Mouse (Mus musculus): Measurements from ENCODE around the gene Nova2. TPM values are rescaled to one million over a fixed set of nuclear protein-coding genes. Genes with fewer than 3 reads are reported as not detected.

Gene Nova2
- polyA plus RNA-seq, 1 experiment: 0.90 TPM

DNA sequence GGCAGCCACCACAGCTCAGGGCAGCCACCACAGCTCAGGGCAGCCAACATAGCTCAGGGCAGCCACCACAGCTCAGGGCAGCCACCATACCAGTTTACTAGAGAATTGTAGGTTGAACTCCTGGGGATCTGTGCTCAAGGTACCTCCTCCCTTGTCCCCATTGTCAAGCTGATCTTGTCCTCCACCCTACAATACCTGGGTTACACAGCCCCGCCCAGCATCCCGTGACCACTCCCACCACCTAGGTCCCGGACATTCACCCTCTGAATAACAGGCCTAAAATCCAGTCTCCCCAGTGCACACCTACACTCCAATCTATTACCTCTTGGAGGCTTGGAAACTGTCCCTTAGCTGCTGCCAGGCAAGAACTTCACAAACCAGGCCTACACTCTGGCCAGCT, 20.7 kb upstream of the Nova2 start:
- TF ChIP-seq CTCF (IDR thresholded peaks at IDR 0.05; ENCODE audit: extremely low read depth, insufficient read depth, insufficient read length, insufficient replicate concordance) (no peak), POLR2A (IDR thresholded peaks at IDR 0.05; ENCODE audit: low read depth, low read length) (no peak)

DNA sequence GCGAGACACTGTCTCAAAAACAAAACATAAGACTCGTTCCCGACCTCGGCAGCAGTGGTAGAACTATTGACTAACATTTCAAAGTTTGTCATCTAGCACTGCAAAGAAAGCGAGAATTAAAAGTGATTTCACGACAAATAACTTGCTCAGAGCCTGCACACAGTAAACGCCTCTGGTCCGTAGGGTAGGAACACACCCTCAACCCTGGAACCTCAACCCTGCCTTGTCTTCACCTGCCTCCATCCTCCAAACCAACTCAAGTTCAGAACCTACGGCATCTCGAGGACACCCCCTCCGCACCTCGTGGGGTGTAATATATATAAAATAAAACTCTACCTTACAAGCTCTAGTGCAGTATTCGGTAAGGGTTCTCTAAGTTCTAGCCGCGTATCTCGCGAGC, 15.9 kb upstream of the Nova2 start:
- WGBS: 2% methylated on average over 17 of the region's 17 CpGs
- H3K27ac ChIP-seq (ENCODE audit: insufficient read depth, low read length): peak overlapping the region; percentile 36; the same call in 1 of the 2 replicates

More for the DNA sequence above, 20.7 kb upstream of the Nova2 start:
- Histone ChIP-seq H3K27ac (ENCODE audit: insufficient read depth, low read length) (no peak overlapping the region), H3K27me3 (ENCODE audit: control insufficient read depth, insufficient read depth, low read length) (no peaks in the 10 kb centered on the region), H3K4me3 (ENCODE audit: extremely low read depth, insufficient read depth, insufficient read length) (no peak overlapping the region), H3K36me3 (ENCODE audit: control insufficient read depth, insufficient read depth, low read length) (peaks cover 4% of the 10 kb centered on the region; the same call in 1 of the 2 replicates), H3K4me1 (ENCODE audit: control insufficient read depth, insufficient read depth, insufficient read length) (no peaks in the 10 kb centered on the region; the same call in 1 of the 2 replicates)
- WGBS: 81% methylated on average over 3 of the region's 3 CpGs
- DNase-seq (ENCODE audit: low read depth in 1 of 2, low spot score in 2 of 2): no peak

DNA sequence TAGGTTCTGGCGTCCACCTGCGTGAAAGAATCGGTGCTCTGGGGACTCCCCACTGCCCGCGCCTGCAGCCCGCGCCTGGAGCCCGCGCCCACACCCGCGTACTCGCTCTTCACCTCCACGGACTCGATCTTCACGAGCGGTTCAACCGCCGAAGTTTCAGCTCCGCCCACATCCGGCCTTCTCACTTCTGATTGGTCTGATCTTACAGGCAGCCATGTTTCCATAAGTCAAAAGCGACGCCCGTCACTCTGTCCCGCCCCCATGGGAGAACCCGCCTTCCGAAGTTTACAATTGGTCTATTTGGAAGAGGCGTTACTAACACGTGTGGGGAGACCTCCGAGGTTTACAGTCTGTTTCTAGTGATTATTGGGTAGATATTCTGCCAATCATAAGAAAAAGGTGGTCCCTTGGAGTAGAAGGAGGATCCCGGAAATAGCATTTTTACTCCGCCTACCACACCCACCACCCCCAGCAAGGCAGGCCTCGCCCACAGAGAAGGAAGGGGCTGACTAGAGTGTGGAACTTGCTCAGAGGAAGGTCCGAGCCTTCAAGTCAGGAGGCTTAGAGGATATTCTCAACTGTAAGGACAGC, 15.4 kb upstream of the Nova2 start, which contains the start of gene Ccdc61:
Gene Ccdc61, minus strand, starts transcription at position 175 of the 591 bp plus-strand sequence.
- peak; percentile 92 to 99 for DNase-seq (ENCODE audit: low read depth in 1 of 2, low spot score in 2 of 2)
- Histone ChIP-seq H3K27me3 (ENCODE audit: control insufficient read depth, insufficient read depth, low read length) (no peaks in the 10 kb centered on the region), H3K4me1 (ENCODE audit: control insufficient read depth, insufficient read depth, insufficient read length) (no peaks in the 10 kb centered on the region; the same call in 1 of the 2 replicates), H3K27ac (ENCODE audit: insufficient read depth, low read length) (peak within 1 kb of the TSS; percentile 36; the same call in 1 of the 2 replicates), H3K36me3 (ENCODE audit: control insufficient read depth, insufficient read depth, low read length) (no peaks in the 10 kb centered on the region), H3K4me3 (ENCODE audit: extremely low read depth, insufficient read depth, insufficient read length) (peak within 1 kb of the TSS; percentile 81)
- peak; percentile 72 for TF ChIP-seq POLR2A (IDR thresholded peaks at IDR 0.05; ENCODE audit: low read depth, low read length)
- no peak for TF ChIP-seq CTCF (IDR thresholded peaks at IDR 0.05; ENCODE audit: extremely low read depth, insufficient read depth, insufficient read length, insufficient replicate concordance)
- WGBS: under 1% methylated on average over 33 of the region's 33 CpGs

More for the DNA sequence above, 15.9 kb upstream of the Nova2 start:
- no peaks in the 10 kb centered on the region; the same call in 1 of the 2 replicates for H3K4me1 ChIP-seq (ENCODE audit: control insufficient read depth, insufficient read depth, insufficient read length)
- TF ChIP-seq CTCF (IDR thresholded peaks at IDR 0.05; ENCODE audit: extremely low read depth, insufficient read depth, insufficient read length, insufficient replicate concordance): no peak
- no peak for TF ChIP-seq POLR2A (IDR thresholded peaks at IDR 0.05; ENCODE audit: low read depth, low read length)
- H3K27me3 ChIP-seq (ENCODE audit: control insufficient read depth, insufficient read depth, low read length): no peaks in the 10 kb centered on the region
- no peak for DNase-seq (ENCODE audit: low read depth in 1 of 2, low spot score in 2 of 2)
- peak overlapping the region; percentile 81 for H3K4me3 ChIP-seq (ENCODE audit: extremely low read depth, insufficient read depth, insufficient read length)
- H3K36me3 ChIP-seq (ENCODE audit: control insufficient read depth, insufficient read depth, low read length): no peaks in the 10 kb centered on the region

DNA sequence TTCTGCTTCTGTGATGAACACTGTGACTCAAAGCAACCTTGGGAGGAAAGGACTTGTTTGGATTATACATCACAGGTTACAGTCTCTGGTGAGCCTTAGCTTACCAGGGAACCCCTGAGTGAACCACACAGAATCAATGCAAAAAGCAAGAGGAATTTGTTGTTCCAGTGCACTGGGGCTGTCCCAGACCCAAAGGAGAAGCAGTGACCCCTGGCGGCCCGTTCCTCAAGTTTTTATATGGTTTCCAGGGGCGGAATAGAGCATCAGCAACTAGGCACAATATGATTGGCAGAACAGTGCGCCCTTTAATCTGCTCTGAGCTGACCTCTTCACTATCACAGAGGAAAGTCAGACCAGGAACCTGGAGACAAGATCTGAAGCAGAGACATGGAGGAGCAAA, 9.4 kb upstream of the Nova2 start:
- H3K36me3 ChIP-seq (ENCODE audit: control insufficient read depth, insufficient read depth, low read length): no peaks in the 10 kb centered on the region
- H3K4me3 ChIP-seq (ENCODE audit: extremely low read depth, insufficient read depth, insufficient read length): no peak overlapping the region
- H3K4me1 ChIP-seq (ENCODE audit: control insufficient read depth, insufficient read depth, insufficient read length): no peaks in the 10 kb centered on the region
- WGBS: 78% methylated on average over 4 of the region's 4 CpGs
- TF ChIP-seq CTCF (IDR thresholded peaks at IDR 0.05; ENCODE audit: extremely low read depth, insufficient read depth, insufficient read length, insufficient replicate concordance) (no peak), POLR2A (IDR thresholded peaks at IDR 0.05; ENCODE audit: low read depth, low read length) (no peak)
- no peak overlapping the region for H3K27ac ChIP-seq (ENCODE audit: insufficient read depth, low read length)
- H3K27me3 ChIP-seq (ENCODE audit: control insufficient read depth, insufficient read depth, low read length): peaks cover 3% of the 10 kb centered on the region; the same call in 1 of the 2 replicates
- no peak for DNase-seq (ENCODE audit: low read depth in 1 of 2, low spot score in 2 of 2)

DNA sequence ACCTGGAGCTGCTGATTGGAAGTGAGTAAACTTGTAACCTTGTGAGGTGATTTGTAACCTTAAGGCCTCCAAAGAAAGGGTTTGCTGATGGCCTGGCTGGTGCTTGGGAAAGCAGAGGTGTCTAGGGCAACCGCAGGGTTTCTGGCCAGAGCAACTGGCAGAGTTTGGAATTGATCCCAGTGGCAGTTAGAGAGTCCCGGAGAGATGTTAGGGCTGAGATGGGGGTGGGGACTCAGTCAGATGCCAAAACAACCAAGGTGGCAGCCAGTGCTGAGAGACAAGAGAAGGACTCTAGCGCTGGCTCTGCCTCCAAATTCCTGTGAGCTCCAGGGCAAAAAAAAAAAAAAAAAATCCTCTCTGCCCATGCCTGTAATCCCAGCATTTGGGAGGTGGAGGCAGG, 7.8 kb upstream of the Nova2 start:
- TF ChIP-seq CTCF (IDR thresholded peaks at IDR 0.05; ENCODE audit: extremely low read depth, insufficient read depth, insufficient read length, insufficient replicate concordance) (no peak), POLR2A (IDR thresholded peaks at IDR 0.05; ENCODE audit: low read depth, low read length) (no peak)
- DNase-seq (ENCODE audit: low read depth in 1 of 2, low spot score in 2 of 2): no peak
- WGBS: 79% methylated on average over 3 of the region's 3 CpGs
- Histone ChIP-seq H3K36me3 (ENCODE audit: control insufficient read depth, insufficient read depth, low read length) (no peaks in the 10 kb centered on the region), H3K27me3 (ENCODE audit: control insufficient read depth, insufficient read depth, low read length) (peaks cover 3% of the 10 kb centered on the region; the same call in 1 of the 2 replicates), H3K4me1 (ENCODE audit: control insufficient read depth, insufficient read depth, insufficient read length) (no peaks in the 10 kb centered on the region), H3K27ac (ENCODE audit: insufficient read depth, low read length) (no peak overlapping the region), H3K4me3 (ENCODE audit: extremely low read depth, insufficient read depth, insufficient read length) (no peak overlapping the region)

DNA sequence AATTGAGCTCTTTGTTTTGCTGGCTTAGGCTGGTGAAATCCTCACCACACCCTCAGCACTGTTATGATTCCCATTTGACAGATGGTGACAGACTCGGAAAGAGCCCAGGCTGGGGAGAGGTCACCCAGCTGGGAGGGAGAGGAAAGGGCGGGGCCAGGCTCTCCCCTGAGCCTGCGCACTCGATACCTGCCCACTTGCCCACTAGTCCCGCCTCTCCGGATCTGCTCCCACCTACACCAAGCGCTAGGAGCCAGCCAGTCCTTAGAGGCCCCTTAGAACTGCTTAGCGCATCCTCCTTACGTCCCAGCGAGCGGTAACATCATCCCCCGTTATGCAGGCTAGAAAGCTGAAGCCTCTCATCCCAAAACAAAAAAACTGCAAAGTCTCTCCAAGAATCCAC, 4.6 kb upstream of the Nova2 start:
- Histone ChIP-seq H3K4me1 (ENCODE audit: control insufficient read depth, insufficient read depth, insufficient read length) (peaks cover 2% of the 10 kb centered on the region; the same call in 1 of the 2 replicates), H3K27ac (ENCODE audit: insufficient read depth, low read length) (no peak overlapping the region), H3K4me3 (ENCODE audit: extremely low read depth, insufficient read depth, insufficient read length) (no peak overlapping the region), H3K27me3 (ENCODE audit: control insufficient read depth, insufficient read depth, low read length) (peaks cover 13% of the 10 kb centered on the region), H3K36me3 (ENCODE audit: control insufficient read depth, insufficient read depth, low read length) (no peaks in the 10 kb centered on the region)
- TF ChIP-seq POLR2A (IDR thresholded peaks at IDR 0.05; ENCODE audit: low read depth, low read length) (no peak), CTCF (IDR thresholded peaks at IDR 0.05; ENCODE audit: extremely low read depth, insufficient read depth, insufficient read length, insufficient replicate concordance) (no peak)
- peak in 1 of 2 experiments; percentile 16 for DNase-seq (ENCODE audit: low read depth in 1 of 2, low spot score in 2 of 2)
- WGBS: 8% methylated on average over 12 of the region's 12 CpGs

DNA sequence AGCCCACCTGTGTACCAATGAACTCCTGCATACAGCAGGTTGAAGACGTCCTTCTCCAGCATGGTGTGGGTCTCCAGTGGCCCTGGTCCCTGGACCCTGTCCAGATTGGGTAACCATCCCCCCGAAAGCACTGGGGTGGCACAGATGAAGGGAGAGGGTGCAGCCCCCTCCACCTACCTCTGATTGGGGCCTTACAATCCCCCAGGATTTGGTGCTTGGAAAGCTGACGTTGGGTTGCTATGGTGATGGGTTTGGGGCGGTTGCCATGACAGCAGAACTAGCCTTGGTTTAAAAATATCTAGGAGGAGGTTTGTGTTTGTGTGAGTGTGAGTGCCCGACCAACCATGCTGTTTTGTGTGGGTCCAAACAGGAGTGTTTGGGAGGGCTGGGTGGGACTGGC, 2.9 kb upstream of the Nova2 start:
- 57% methylated on average over 5 of the region's 5 CpGs for WGBS
- Histone ChIP-seq H3K27me3 (ENCODE audit: control insufficient read depth, insufficient read depth, low read length) (peaks cover 20% of the 10 kb centered on the region), H3K4me1 (ENCODE audit: control insufficient read depth, insufficient read depth, insufficient read length) (peaks cover 2% of the 10 kb centered on the region; the same call in 1 of the 2 replicates), H3K36me3 (ENCODE audit: control insufficient read depth, insufficient read depth, low read length) (no peaks in the 10 kb centered on the region), H3K27ac (ENCODE audit: insufficient read depth, low read length) (no peak overlapping the region), H3K4me3 (ENCODE audit: extremely low read depth, insufficient read depth, insufficient read length) (no peak overlapping the region)
- no peak for DNase-seq (ENCODE audit: low read depth in 1 of 2, low spot score in 2 of 2)
- TF ChIP-seq CTCF (IDR thresholded peaks at IDR 0.05; ENCODE audit: extremely low read depth, insufficient read depth, insufficient read length, insufficient replicate concordance) (no peak), POLR2A (IDR thresholded peaks at IDR 0.05; ENCODE audit: low read depth, low read length) (no peak)
